Comparison of ENCODE assay signal across 8 mouse cellular contexts in genomic region chr12:79297121-79297576, GRCm38 (mm10). TPM values are rescaled to one million over a fixed set of nuclear protein-coding genes. Genes with fewer than 3 reads are reported as not detected.
A peak's percentile ranks its signal among the peaks of the same experiment; 100 is the strongest.
DNase-seq lines count a peak whose midpoint lies in the region; ATAC-seq lines count a peak whose summit lies in the region.

Rad51b (plus strand) TSS chr12:79297282.

- under 1% methylated on average over 21 of the region's 21 CpGs for WGBS in heart, embryonic 13.5 days
- WGBS in liver, embryonic 12.5 days (ENCODE audit: insufficient replicate concordance): under 1% methylated on average over 21 of the region's 21 CpGs
- WGBS in stomach, embryonic 15.5 days: under 1% methylated on average over 21 of the region's 21 CpGs

- no peaks in the 10 kb centered on the region; the same call in 1 of the 2 replicates for H3K4me1 ChIP-seq in brown adipose tissue, adult 24 weeks (ENCODE audit: control insufficient read depth, insufficient read depth, insufficient read length, low read length)
- peaks cover 19% of the 10 kb centered on the region for H3K4me1 ChIP-seq in heart, embryonic 13.5 days
- peaks cover 40% of the 10 kb centered on the region for H3K4me1 ChIP-seq in liver, embryonic 12.5 days
- peaks cover 9% of the 10 kb centered on the region; the same call in 1 of the 2 replicates for H3K4me1 ChIP-seq in stomach, embryonic 15.5 days

- peak; percentile 63 for DNase-seq in fat pad, adult 2 months (ENCODE audit: extremely low read depth, low read depth, low spot score)
- peak; percentile 80 for DNase-seq in kidney, postnatal 10 days
- peak; percentile 66 to 69 for DNase-seq in natural killer cell, adult 2 months (ENCODE audit: low spot score in 2 of 2)

- peak within 1 kb of the TSS; percentile 89 for H3K4me2 ChIP-seq in heart, embryonic 13.5 days
- peak within 1 kb of the TSS; percentile 91 for H3K4me2 ChIP-seq in liver, embryonic 12.5 days
- H3K4me2 ChIP-seq in stomach, embryonic 15.5 days: peak within 1 kb of the TSS; percentile 89

- H3K27ac ChIP-seq in brown adipose tissue, adult 24 weeks (replicated peaks; ENCODE audit: low read depth, low read length): 0 out of 2 replicates have a peak within 1 kb of the TSS, but pooled peaks have one; percentile 15
- peak within 1 kb of the TSS; percentile 84 for H3K27ac ChIP-seq in heart, embryonic 13.5 days (replicated peaks)
- H3K27ac ChIP-seq in liver, embryonic 12.5 days: peak within 1 kb of the TSS; percentile 87
- H3K27ac ChIP-seq in stomach, embryonic 15.5 days: peak within 1 kb of the TSS; percentile 75

- H3K9ac ChIP-seq in heart, embryonic 13.5 days: peak within 1 kb of the TSS; percentile 85
- H3K9ac ChIP-seq in liver, embryonic 12.5 days: peak within 1 kb of the TSS; percentile 80
- H3K9ac ChIP-seq in stomach, embryonic 15.5 days: peak within 1 kb of the TSS; percentile 42; the same call in 1 of the 2 replicates

- peak; percentile 81 for ATAC-seq in CD4-positive, CD25-positive, alpha-beta regulatory T cell, adult 4 months
- ATAC-seq in heart, embryonic 13.5 days (ENCODE audit: extremely low read depth, insufficient number of reproducible peaks, low FRiP score, low TSS enrichment): peak; percentile 62
- ATAC-seq in liver, embryonic 12.5 days: peak; percentile 82
- ATAC-seq in stomach, embryonic 15.5 days (ENCODE audit: insufficient read depth, low FRiP score, low read depth): peak; percentile 66

- H3K9me3 ChIP-seq in heart, embryonic 13.5 days: no peaks in the 10 kb centered on the region
- H3K9me3 ChIP-seq in liver, embryonic 12.5 days (replicated peaks): no peaks in the 10 kb centered on the region
- H3K9me3 ChIP-seq in stomach, embryonic 15.5 days: no peaks in the 10 kb centered on the region

- no peaks in the 10 kb centered on the region for H3K27me3 ChIP-seq in heart, embryonic 13.5 days (replicated peaks)
- H3K27me3 ChIP-seq in liver, embryonic 12.5 days (replicated peaks): no peaks in the 10 kb centered on the region
- no peaks in the 10 kb centered on the region for H3K27me3 ChIP-seq in stomach, embryonic 15.5 days (replicated peaks)

- H3K36me3 ChIP-seq in heart, embryonic 13.5 days: peaks cover 16% of the 10 kb centered on the region
- peaks cover 15% of the 10 kb centered on the region; the same call in 1 of the 2 replicates for H3K36me3 ChIP-seq in liver, embryonic 12.5 days
- H3K36me3 ChIP-seq in stomach, embryonic 15.5 days: no peaks in the 10 kb centered on the region

- peak within 1 kb of the TSS; percentile 94 for H3K4me3 ChIP-seq in brown adipose tissue, adult 24 weeks (ENCODE audit: insufficient read depth, low read depth, low read length)
- peak within 1 kb of the TSS; percentile 82 for H3K4me3 ChIP-seq in heart, embryonic 13.5 days
- peak within 1 kb of the TSS; percentile 84 for H3K4me3 ChIP-seq in liver, embryonic 12.5 days
- peak within 1 kb of the TSS; percentile 62 for H3K4me3 ChIP-seq in stomach, embryonic 15.5 days (replicated peaks)

RNA-seq across cellular contexts. Expression of gene Rad51b, which starts in this region (rescaled TPM):
- polyA plus RNA-seq in CD4-positive, CD25-positive, alpha-beta regulatory T cell, adult 4 months (2017; shearing (Covaris generic)): 1 to 10 TPM; 3.7 to 4.5 TPM
- 0.63 and 0.75 TPM in 2 replicates for polyA plus RNA-seq in brown adipose tissue, adult 24 weeks (2012; ENCODE audit: insufficient read depth, insufficient read length, missing spikeins)
- 4.8 and 5.9 TPM in 2 replicates for polyA plus RNA-seq in heart, embryonic 13.5 days (2015; fragmentation: Nextera tagmentation; extraction: Ambion mirVana)
- 5.3 and 7.5 TPM in 2 replicates for polyA plus RNA-seq in liver, embryonic 12.5 days (2016; fragmentation: Nextera tagmentation; extraction: Ambion mirVana)
- 8.3 and 8.7 TPM in 2 replicates for polyA plus RNA-seq in stomach, embryonic 15.5 days (2015; fragmentation: Nextera tagmentation; extraction: Ambion mirVana)

Comparison
In these comparisons a context has a peak if more than half of its experiments do, and no peak if none do; other contexts are left out.
1. Peak in every context shown above with its lines: DNase-seq, ATAC-seq, H3K4me3 ChIP-seq and H3K27ac ChIP-seq.
2. H3K27ac ChIP-seq: peak in every context shown above with its lines; median percentile 87 in liver, embryonic 12.5 days; 84 in heart, embryonic 13.5 days; 75 in stomach, embryonic 15.5 days; 15 in brown adipose tissue, adult 24 weeks.